Mouse (Mus musculus) c-Kit-positive CD71-positive TER-119-positive erythroid progenitor cells, embryonic 14.5 days (primary cell): ENCODE results near the gene Grrp1.

ENCODE experiments used
- DNase-seq: peaks from one replicate; pipeline ENCODE4 v3.0.0-alpha.2; 2013; ENCODE audit warnings: low spot score

Gene Grrp1

GRCm38 (mm10) chr4:134243516-134244250 is 10.2 kb downstream of the Grrp1 start, which contains the start of gene E130218I03Rik:
Gene E130218I03Rik, plus strand, starts transcription at chr4:134243662.
- no peak for DNase-seq

GRCm38 (mm10) chr4:134238686-134239085 is 15.2 kb downstream of the Grrp1 start:
- no peak for DNase-seq

- no peak for DNase-seq
Observed at GRCm38 (mm10) chr4:134238279-134238651, 15.6 kb downstream of the Grrp1 start, which contains the start of gene Cnksr1. Gene Cnksr1, minus strand, starts transcription at chr4:134238399.

- no peak for DNase-seq
Observed at GRCm38 (mm10) chr4:134237582-134238278, 16.2 kb downstream of the Grrp1 start.

GRCm38 (mm10) chr4:134234876-134235275 is 19.0 kb downstream of the Grrp1 start:
- no peak for DNase-seq

- no peak for DNase-seq
Observed at GRCm38 (mm10) chr4:134230431-134230830, 23.5 kb downstream of the Grrp1 start.

GRCm38 (mm10) chr4:134227194-134227593 is 26.7 kb downstream of the Grrp1 start, which contains the start of gene Catsper4:
Gene Catsper4, minus strand, starts transcription at chr4:134227383.
- no peak for DNase-seq

- DNase-seq, result no peak
Observed at GRCm38 (mm10) chr4:134222793-134223600, 30.9 kb downstream of the Grrp1 start.

GRCm38 (mm10) chr4:134206488-134207053 is 47.3 kb downstream of the Grrp1 start:
- no peak for DNase-seq

- no peak for DNase-seq
Observed at GRCm38 (mm10) chr4:134203340-134203896, 50.5 kb downstream of the Grrp1 start.

- no peak for DNase-seq
Observed at GRCm38 (mm10) chr4:134202904-134203303, 51.0 kb downstream of the Grrp1 start, which contains the start of gene Gm7534. Gene Gm7534, minus strand, starts transcription at chr4:134203004.
